Mouse (Mus musculus) lung, adult 10 weeks (tissue): ENCODE data around the gene Olfr548-ps1. TPM values are rescaled to one million over a fixed set of nuclear protein-coding genes. Genes with fewer than 3 reads are reported as not detected.

Experiments
- polyA plus RNA-seq: library from polyadenylated mRNA; stranded (reverse); fragments of 350-450 nt; fragmentation: Illumina TruSeq; extraction: RNeasy Lipid Tissue Mini Kit (QIAGEN cat#74804); gene quantifications from one replicate; pipeline ENCODE4 v1.2.3, GENCODE M21; 2014; ENCODE audit warnings: low read depth, low replicate concordance; ENCODE audit not compliant: insufficient read depth

Olfr548-ps1 gene
- not detected for polyA plus RNA-seq

DNA sequence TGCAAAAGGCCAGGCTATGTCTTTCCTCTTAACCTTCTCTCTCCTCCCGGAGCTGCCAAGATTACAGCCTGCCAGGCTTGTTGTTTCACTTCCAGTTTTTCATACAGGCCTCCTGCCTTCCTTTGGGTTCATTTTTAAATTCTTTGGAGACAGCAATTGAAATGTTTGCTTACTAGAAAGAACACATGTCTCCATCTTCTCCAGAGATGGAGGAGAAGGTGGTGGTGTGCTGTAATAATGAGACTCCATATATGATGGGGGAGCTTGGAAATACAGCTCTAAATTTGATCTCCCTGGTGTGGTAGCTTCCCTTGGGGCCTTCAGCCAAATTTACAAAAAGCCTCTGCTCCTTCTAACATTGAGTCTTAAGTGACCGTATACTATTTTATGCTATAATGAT, at the start of gene Olfr548-ps1:
Gene Olfr548-ps1 (plus strand): TSS at position 301 of the 400 bp plus-strand sequence.

DNA sequence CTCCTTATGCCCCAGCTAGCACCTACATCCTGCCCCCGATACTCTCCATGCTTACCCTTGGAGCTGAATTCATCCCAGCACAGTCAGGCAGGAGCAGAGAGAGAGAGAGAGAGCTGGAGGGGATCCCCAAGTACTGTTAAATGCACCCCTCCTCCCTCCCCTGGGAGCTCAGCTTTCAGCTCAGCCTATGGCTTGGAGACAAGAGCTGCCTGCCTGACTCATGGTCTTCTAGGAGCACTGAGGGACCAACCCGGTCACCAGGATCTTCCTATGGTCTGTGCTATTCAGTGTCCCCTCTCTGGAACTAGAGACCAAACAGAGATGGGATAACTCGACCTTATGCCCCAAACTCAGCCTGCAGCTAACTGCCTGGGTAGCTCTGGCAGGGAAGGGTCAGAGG, 41.2 kb upstream of the Olfr548-ps1 start, which contains the start of gene Olfr545:
Gene Olfr545 (minus strand): TSS at position 101 of the 400 bp plus-strand sequence.

GRCm38 (mm10) chr7:102534449-102534848, 6.2 kb upstream of the Olfr548-ps1 start, which contains the start of gene Olfr547:
TSS of gene Olfr547 (plus strand) at chr7:102534749.

DNA sequence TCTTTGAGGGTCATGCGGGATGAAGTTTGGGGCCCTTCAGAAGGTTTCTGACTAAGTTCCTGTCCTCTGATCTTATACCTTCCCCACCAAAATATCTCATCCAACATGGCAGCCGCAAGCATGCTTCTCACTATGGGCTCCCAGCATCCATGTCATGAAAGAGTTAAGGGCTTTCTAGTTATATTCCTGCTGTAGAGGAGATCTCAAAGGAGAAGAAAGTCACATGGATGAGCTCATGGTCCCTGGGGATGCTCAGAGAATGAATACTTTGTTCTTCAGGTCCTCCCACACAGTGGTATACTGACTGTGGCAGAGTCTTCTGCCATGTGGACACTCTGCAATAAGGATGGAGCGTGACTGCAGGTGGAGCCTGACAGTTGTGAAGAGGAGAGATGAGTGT, 8.9 kb downstream of the Olfr548-ps1 start, which contains the start of gene Olfr549:
Gene Olfr549 (plus strand): TSS at position 301 of the 400 bp plus-strand sequence.

GRCm38 (mm10) chr7:102564999-102565997, 24.6 kb downstream of the Olfr548-ps1 start, which contains the start of gene Trim21:
TSS of gene Trim21 (minus strand) at chr7:102565486.

GRCm38 (mm10) chr7:102571142-102571541, 30.4 kb downstream of the Olfr548-ps1 start, which contains the start of gene Olfr550:
TSS of gene Olfr550 (plus strand) at chr7:102571442.

DNA sequence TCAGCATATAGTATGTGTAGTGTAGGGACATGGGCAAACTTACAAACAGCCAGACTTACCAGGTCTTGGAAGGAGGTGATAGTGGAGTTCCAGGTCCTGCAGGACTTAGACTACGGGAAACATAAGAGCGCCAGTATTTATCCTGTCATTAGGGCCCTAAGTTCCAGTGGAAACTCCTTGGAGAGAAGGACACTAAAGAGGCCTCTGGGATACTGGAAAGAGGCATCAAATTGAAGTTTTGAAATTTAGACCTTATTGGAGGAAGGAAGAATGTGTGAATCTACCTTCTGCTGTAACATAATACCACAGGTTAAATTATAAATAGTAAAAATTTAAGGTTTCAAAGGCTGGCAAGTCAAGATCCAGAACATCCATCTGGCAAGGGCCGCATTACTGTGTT, 51.1 kb downstream of the Olfr548-ps1 start, which contains the start of gene Olfr551:
Gene Olfr551 (minus strand): TSS at position 101 of the 400 bp plus-strand sequence.

Other genes with a start within 250 kb of the Olfr548-ps1 start
- 16.6 TPM for gene Rrm1, start 99.2 kb upstream of the Olfr548-ps1 start, polyA plus RNA-seq
- not detected for gene Olfr543, start 59.2 kb upstream of the Olfr548-ps1 start, polyA plus RNA-seq
- not detected for gene Olfr544, start 52.6 kb upstream of the Olfr548-ps1 start, polyA plus RNA-seq
- not detected for gene Olfr545, start 41.3 kb upstream of the Olfr548-ps1 start, polyA plus RNA-seq
- gene Olfr547, start 6.1 kb upstream of the Olfr548-ps1 start, polyA plus RNA-seq: not detected
- not detected for gene Olfr549, start 9.0 kb downstream of the Olfr548-ps1 start, polyA plus RNA-seq
- 9.4 TPM for gene Trim21, start 24.6 kb downstream of the Olfr548-ps1 start, polyA plus RNA-seq
- 1.3 TPM for gene Olfr550, start 30.5 kb downstream of the Olfr548-ps1 start, polyA plus RNA-seq
- not detected for gene Olfr551, start 51.0 kb downstream of the Olfr548-ps1 start, polyA plus RNA-seq
- not detected for gene Olfr552, start 56.9 kb downstream of the Olfr548-ps1 start, polyA plus RNA-seq
- not detected for gene Olfr553, start 77.3 kb downstream of the Olfr548-ps1 start, polyA plus RNA-seq
- gene Olfr554, start 97.5 kb downstream of the Olfr548-ps1 start, polyA plus RNA-seq: not detected
- not detected for gene Olfr555, start 117.9 kb downstream of the Olfr548-ps1 start, polyA plus RNA-seq
- not detected for gene Olfr556, start 124.0 kb downstream of the Olfr548-ps1 start, polyA plus RNA-seq
- gene Trim68, start 146.4 kb downstream of the Olfr548-ps1 start, polyA plus RNA-seq: 7.2 TPM
- gene Olfr557, start 155.0 kb downstream of the Olfr548-ps1 start, polyA plus RNA-seq: not detected
- 0.21 TPM for gene Olfr558, start 161.3 kb downstream of the Olfr548-ps1 start, polyA plus RNA-seq
- gene Olfr33, start 178.2 kb downstream of the Olfr548-ps1 start, polyA plus RNA-seq: not detected
- not detected for gene Olfr559, start 186.6 kb downstream of the Olfr548-ps1 start, polyA plus RNA-seq
- gene Olfr560, start 218.5 kb downstream of the Olfr548-ps1 start, polyA plus RNA-seq: not detected
- not detected for gene Olfr78, start 218.6 kb downstream of the Olfr548-ps1 start, polyA plus RNA-seq
- not detected for gene Olfr561, start 230.3 kb downstream of the Olfr548-ps1 start, polyA plus RNA-seq